ENCODE assay signal across 14 mouse cellular contexts in genomic region chr9:3260181-3260580, GRCm38 (mm10).
A peak's percentile ranks its signal among the peaks of the same experiment; 100 is the strongest.
DNase-seq lines count a peak whose midpoint lies in the region.
"Had no signal": no experiment of that assay in that cellular context is flagged by ENCODE, and none has a peak within 500 bp of the region (broad histone marks: within the 10 kb centered on the region; RNA-seq: fewer than 3 reads in every experiment).

No protein-coding gene starts in this region.

- peak; percentile 42 for DNase-seq in embryo, embryonic 11.5 days (ENCODE audit: low read depth, low spot score)
- no peak for DNase-seq in embryo, embryonic 10.5 days (ENCODE audit: low spot score)
- DNase-seq in 416B (ENCODE audit: low read depth), result peak; percentile 57
- DNase-seq in adipocyte (ENCODE audit: low spot score), result peak; percentile 14
- peak; percentile 47 for DNase-seq in hindlimb bud, embryonic 11.5 days (ENCODE audit: extremely low spot score, low read depth, low spot score)
- DNase-seq in gastrocnemius, adult 8-10 months (ENCODE audit: low spot score in 2 of 2), result no peak
- DNase-seq in ovary, postnatal 10 days (ENCODE audit: low spot score), result no peak
- no peak for DNase-seq in right cerebral cortex, adult 18-20 months
- DNase-seq: cerebellum, adult 9-11 months; embryo, embryonic 11 days; gastrocnemius, postnatal 14 days; heart, postnatal 4 days; right cerebral cortex, postnatal 25 days; thymus, adult 18-20 months had no signal

Comparison
In these comparisons a context has a peak if more than half of its experiments do, and no peak if none do; other contexts are left out.
1. DNase-seq: peak in embryo, embryonic 11.5 days (single experiment), 416B (single experiment), adipocyte (single experiment) and hindlimb bud, embryonic 11.5 days (single experiment); none in embryo, embryonic 10.5 days (single experiment), gastrocnemius, adult 8-10 months (0 of 2), ovary, postnatal 10 days (single experiment) and right cerebral cortex, adult 18-20 months (single experiment).